Mouse (Mus musculus) leukemia stem cell, adult 10-12 weeks (primary cell): ENCODE data around the gene Timmdc1. TPM values are rescaled to one million over a fixed set of nuclear protein-coding genes. Genes with fewer than 3 reads are reported as not detected.

Experiments
- polyA plus RNA-seq: library from polyadenylated mRNA; stranded (reverse); fragments of >175 nt; gene quantifications from 2 replicates; pipeline ENCODE4 v1.2.3, GENCODE M21; 2012; ENCODE audit warnings: low replicate concordance

The Timmdc1 gene
- 52.7 and 71.3 TPM in 2 replicates for polyA plus RNA-seq

GRCm38 (mm10) chr16:38522129-38523084 is at the start of gene Timmdc1:
Gene Timmdc1 (minus strand): TSS chr16:38522663.

GRCm38 (mm10) chr16:38558221-38558748 is 35.8 kb upstream of the Timmdc1 start, which contains the start of gene Tmem39a:
Gene Tmem39a (plus strand): TSS chr16:38558698.

GRCm38 (mm10) chr16:38549479-38550396 is 27.3 kb upstream of the Timmdc1 start, which contains the start of gene Poglut1:
Gene Poglut1 (minus strand): TSS chr16:38550258.

GRCm38 (mm10) chr16:38455511-38456418 is 66.7 kb downstream of the Timmdc1 start, which contains the start of gene Cd80:
Gene Cd80 (plus strand): TSS chr16:38455561.

GRCm38 (mm10) chr16:38452442-38453202 is 69.8 kb downstream of the Timmdc1 start, which contains the start of gene Adprh:
Gene Adprh (minus strand): TSS chr16:38452703.

Other genes with a start within 250 kb of the Timmdc1 start
- not detected in 2 replicates for gene Nr1i2, start 227.8 kb downstream of the Timmdc1 start, polyA plus RNA-seq
- gene Maats1, start 180.5 kb downstream of the Timmdc1 start, polyA plus RNA-seq, result not detected in 2 replicates
- gene Cox17, start 175.7 kb downstream of the Timmdc1 start, polyA plus RNA-seq, result 33.5 and 55.3 TPM in 2 replicates
- gene Gm21987, start 175.6 kb downstream of the Timmdc1 start, polyA plus RNA-seq, result 212 and 331 TPM in 2 replicates
- gene Popdc2, start 160.5 kb downstream of the Timmdc1 start, polyA plus RNA-seq, result 7.4 and 13.4 TPM in 2 replicates
- 0.43 TPM in 1 of 2 replicates, not detected in the other for gene Pla1a, start 89.5 kb downstream of the Timmdc1 start, polyA plus RNA-seq
- gene Adprh, start 70.0 kb downstream of the Timmdc1 start, polyA plus RNA-seq, result 144 and 228 TPM in 2 replicates
- 0.23 and 0.67 TPM in 2 replicates for gene Cd80, start 67.1 kb downstream of the Timmdc1 start, polyA plus RNA-seq
- 1.7 and 4.7 TPM in 2 replicates for gene Poglut1, start 27.6 kb upstream of the Timmdc1 start, polyA plus RNA-seq
- gene Tmem39a, start 36.0 kb upstream of the Timmdc1 start, polyA plus RNA-seq, result 7.6 and 22.1 TPM in 2 replicates
- 0.98 and 1.2 TPM in 2 replicates for gene Arhgap31, start 190.6 kb upstream of the Timmdc1 start, polyA plus RNA-seq
- gene B4galt4, start 219.6 kb upstream of the Timmdc1 start, polyA plus RNA-seq, result 0.51 TPM in 1 of 2 replicates, not detected in the other